Mouse (Mus musculus): ENCODE data around the gene Rprd1b. TPM values are rescaled to one million over a fixed set of nuclear protein-coding genes. Genes with fewer than 3 reads are reported as not detected.

Rprd1b gene
- polyA plus RNA-seq, 1 experiment from 2014 or later = 50.9 TPM

- ATAC-seq (ENCODE audit: insufficient read depth) (no peak), DNase-seq (no peak)
- no peaks in the 10 kb centered on the region for H3K9me3 ChIP-seq (ENCODE audit: low read depth, low read length)
- H3K9ac ChIP-seq = no peak overlapping the region
- H3K4me1 ChIP-seq (ENCODE audit: insufficient read depth) = peaks cover 20% of the 10 kb centered on the region
- H3K27me3 ChIP-seq (ENCODE audit: insufficient read depth, low read length) = no peaks in the 10 kb centered on the region
- WGBS = 84% methylated on average over 8 of the region's 8 CpGs
- H3K4me3 ChIP-seq (ENCODE audit: low read depth, low read length) = no peak overlapping the region
- H3K4me2 ChIP-seq = no peak overlapping the region
- no peak for TF ChIP-seq CTCF (IDR thresholded peaks at IDR 0.05; ENCODE audit: low read depth)
- no peak overlapping the region for H3K27ac ChIP-seq (ENCODE audit: low read depth)
- peaks cover 40% of the 10 kb centered on the region for H3K36me3 ChIP-seq (ENCODE audit: insufficient read depth)
Observed at GRCm38 (mm10) chr2:158120211-158120610, 91.9 kb downstream of the Rprd1b start.

- 66% methylated on average over 3 of the region's 3 CpGs for WGBS
- no peak for TF ChIP-seq CTCF (IDR thresholded peaks at IDR 0.05; ENCODE audit: low read depth)
Observed at GRCm38 (mm10) chr2:158120868-158121267, 92.6 kb downstream of the Rprd1b start.

GRCm38 (mm10) chr2:158121645-158122326 lies 93.5 kb downstream of the Rprd1b start:
- DNase-seq (peak; percentile 80), ATAC-seq (ENCODE audit: insufficient read depth) (peak; percentile 53; the same call in 1 of the 2 replicates)
- no peak overlapping the region for H3K4me2 ChIP-seq
- H3K9me3 ChIP-seq (ENCODE audit: low read depth, low read length) = no peaks in the 10 kb centered on the region
- no peak for TF ChIP-seq CTCF (IDR thresholded peaks at IDR 0.05; ENCODE audit: low read depth)
- peaks cover 54% of the 10 kb centered on the region for H3K36me3 ChIP-seq (ENCODE audit: insufficient read depth)
- no peak overlapping the region for H3K4me3 ChIP-seq (ENCODE audit: low read depth, low read length)
- H3K27ac ChIP-seq (ENCODE audit: low read depth) = peak overlapping the region; percentile 70
- H3K27me3 ChIP-seq (ENCODE audit: insufficient read depth, low read length) = no peaks in the 10 kb centered on the region
- peaks cover 14% of the 10 kb centered on the region for H3K4me1 ChIP-seq (ENCODE audit: insufficient read depth)
- 30% methylated on average over 12 of the region's 12 CpGs for WGBS
- no peak overlapping the region for H3K9ac ChIP-seq

More at GRCm38 (mm10) chr2:158120868-158121267, 92.6 kb downstream of the Rprd1b start:
- H3K27ac ChIP-seq (ENCODE audit: low read depth) = no peak overlapping the region
- H3K9ac ChIP-seq = no peak overlapping the region
- no peak overlapping the region for H3K4me3 ChIP-seq (ENCODE audit: low read depth, low read length)
- H3K36me3 ChIP-seq (ENCODE audit: insufficient read depth) = peaks cover 47% of the 10 kb centered on the region
- no peak overlapping the region for H3K4me2 ChIP-seq
- H3K27me3 ChIP-seq (ENCODE audit: insufficient read depth, low read length) = no peaks in the 10 kb centered on the region
- DNase-seq = no peak
- peaks cover 20% of the 10 kb centered on the region for H3K4me1 ChIP-seq (ENCODE audit: insufficient read depth)
- ATAC-seq (ENCODE audit: insufficient read depth) = no peak
- H3K9me3 ChIP-seq (ENCODE audit: low read depth, low read length) = no peaks in the 10 kb centered on the region

- Histone ChIP-seq H3K4me1 (ENCODE audit: insufficient read depth) (peaks cover 21% of the 10 kb centered on the region), H3K27ac (ENCODE audit: low read depth) (peak overlapping the region; percentile 33; the same call in 1 of the 2 replicates), H3K9me3 (ENCODE audit: low read depth, low read length) (no peaks in the 10 kb centered on the region), H3K9ac (no peak overlapping the region), H3K4me3 (ENCODE audit: low read depth, low read length) (no peak overlapping the region), H3K36me3 (ENCODE audit: insufficient read depth) (peaks cover 54% of the 10 kb centered on the region), H3K4me2 (no peak overlapping the region), H3K27me3 (ENCODE audit: insufficient read depth, low read length) (no peaks in the 10 kb centered on the region)
- WGBS = 68% methylated on average over 6 of the region's 6 CpGs
- TF ChIP-seq CTCF (IDR thresholded peaks at IDR 0.05; ENCODE audit: low read depth) = no peak
- ATAC-seq (ENCODE audit: insufficient read depth) (no peak), DNase-seq (no peak)
Observed at GRCm38 (mm10) chr2:158122814-158123213, 94.5 kb downstream of the Rprd1b start.

- no peaks in the 10 kb centered on the region for H3K27me3 ChIP-seq (ENCODE audit: insufficient read depth, low read length)
- no peak for TF ChIP-seq CTCF (IDR thresholded peaks at IDR 0.05; ENCODE audit: low read depth)
- no peak overlapping the region for H3K4me3 ChIP-seq (ENCODE audit: low read depth, low read length)
- DNase-seq (no peak), ATAC-seq (ENCODE audit: insufficient read depth) (no peak)
- no peak overlapping the region for H3K9ac ChIP-seq
- no peak overlapping the region for H3K4me2 ChIP-seq
- H3K36me3 ChIP-seq (ENCODE audit: insufficient read depth) = peaks cover 59% of the 10 kb centered on the region
- peaks cover 23% of the 10 kb centered on the region for H3K4me1 ChIP-seq (ENCODE audit: insufficient read depth)
- no peaks in the 10 kb centered on the region for H3K9me3 ChIP-seq (ENCODE audit: low read depth, low read length)
- H3K27ac ChIP-seq (ENCODE audit: low read depth) = peak overlapping the region; percentile 26
- 84% methylated on average over 6 of the region's 6 CpGs for WGBS
Observed at GRCm38 (mm10) chr2:158127245-158127644, 98.9 kb downstream of the Rprd1b start.

GRCm38 (mm10) chr2:158127872-158128271 lies 99.6 kb downstream of the Rprd1b start:
- H3K4me3 ChIP-seq (ENCODE audit: low read depth, low read length) = no peak overlapping the region
- no peak overlapping the region for H3K9ac ChIP-seq
- ATAC-seq (ENCODE audit: insufficient read depth) (peak; percentile 91), DNase-seq (peak; percentile 87)
- no peak for TF ChIP-seq CTCF (IDR thresholded peaks at IDR 0.05; ENCODE audit: low read depth)
- H3K4me2 ChIP-seq = no peak overlapping the region
- no peaks in the 10 kb centered on the region for H3K9me3 ChIP-seq (ENCODE audit: low read depth, low read length)
- peaks cover 65% of the 10 kb centered on the region for H3K36me3 ChIP-seq (ENCODE audit: insufficient read depth)
- peaks cover 20% of the 10 kb centered on the region for H3K4me1 ChIP-seq (ENCODE audit: insufficient read depth)
- WGBS = 31% methylated on average over 7 of the region's 7 CpGs
- peak overlapping the region; percentile 26 for H3K27ac ChIP-seq (ENCODE audit: low read depth)
- H3K27me3 ChIP-seq (ENCODE audit: insufficient read depth, low read length) = no peaks in the 10 kb centered on the region

- WGBS = 71% methylated on average over 8 of the region's 8 CpGs
- no peak overlapping the region; the same call in 1 of the 2 replicates for H3K9ac ChIP-seq
- H3K27me3 ChIP-seq (ENCODE audit: insufficient read depth, low read length) = no peaks in the 10 kb centered on the region
- no peak overlapping the region for H3K4me3 ChIP-seq (ENCODE audit: low read depth, low read length)
- H3K36me3 ChIP-seq (ENCODE audit: insufficient read depth) = peaks cover 72% of the 10 kb centered on the region
- peaks cover 20% of the 10 kb centered on the region for H3K4me1 ChIP-seq (ENCODE audit: insufficient read depth)
- ATAC-seq (ENCODE audit: insufficient read depth) = no peak
- no peak overlapping the region for H3K4me2 ChIP-seq
- no peak for DNase-seq
- TF ChIP-seq CTCF (IDR thresholded peaks at IDR 0.05; ENCODE audit: low read depth) = no peak
- H3K9me3 ChIP-seq (ENCODE audit: low read depth, low read length) = no peaks in the 10 kb centered on the region
- H3K27ac ChIP-seq (ENCODE audit: low read depth) = peak overlapping the region; percentile 26; the same call in 1 of the 2 replicates
Observed at GRCm38 (mm10) chr2:158128461-158129130, 100.3 kb downstream of the Rprd1b start.
